Mouse (Mus musculus): ENCODE data around the gene B4galt7. TPM values are rescaled to one million over a fixed set of nuclear protein-coding genes. Genes with fewer than 3 reads are reported as not detected.
A peak's percentile ranks its signal among the peaks of the same experiment; 100 is the strongest.
"Not testable (repeated sequence)": the region's sequence is repeated elsewhere in the genome, so short reads cannot be mapped to it uniquely, and the experiment has no call there.

The B4galt7 gene
- polyA plus RNA-seq, 2 experiments, result 1.9 to 5.5 TPM

DNA sequence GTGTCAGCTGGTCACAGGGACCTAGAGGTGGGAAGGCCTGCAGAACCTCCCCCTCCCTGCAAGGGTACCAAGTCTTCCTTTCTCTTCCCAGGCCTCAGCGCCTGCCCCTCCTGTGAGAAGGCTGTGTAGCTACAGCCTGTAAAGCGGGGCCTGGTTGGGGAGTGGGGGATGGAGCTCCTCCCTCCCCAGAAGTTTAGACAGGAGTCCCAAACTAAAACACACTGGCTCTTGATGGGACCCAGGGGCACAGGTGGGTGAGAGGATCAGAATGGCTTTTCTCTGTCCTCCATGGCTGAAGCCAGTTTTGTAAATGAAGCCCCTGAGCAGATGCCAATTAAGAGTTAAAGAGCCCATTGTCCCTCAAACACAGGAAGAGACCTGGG lies 7.9 kb downstream of the B4galt7 start:
- H3K4me2 ChIP-seq (ENCODE audit: low read depth), result no peak overlapping the region
- H3K9ac ChIP-seq (replicated peaks), result no peak overlapping the region
- no peaks in the 10 kb centered on the region for H3K27me3 ChIP-seq (ENCODE audit: control insufficient read depth, insufficient read depth, low read length)
- WGBS (ENCODE audit: insufficient replicate concordance), result 75% methylated on average over 2 of the region's 2 CpGs
- DNase-seq (ENCODE audit: low read depth in 3 of 3, low spot score in 3 of 3) (no peak), ATAC-seq (ENCODE audit: insufficient read depth) (no peak)
- no peaks in the 10 kb centered on the region for H3K4me1 ChIP-seq (replicated peaks; ENCODE audit: control insufficient read depth in 2 of 2, insufficient read depth in 2 of 2, low read length in 1 of 2)
- no peaks in the 10 kb centered on the region for H3K9me3 ChIP-seq (ENCODE audit: control insufficient read depth, low read length)
- H3K27ac ChIP-seq, result no peak overlapping the region
- TF ChIP-seq EP300 (IDR thresholded peaks at IDR 0.05; ENCODE audit: low read depth), result no peak
- no peak for TF ChIP-seq CTCF (IDR thresholded peaks at IDR 0.05; ENCODE audit: low read depth)
- H3K4me3 ChIP-seq (ENCODE audit: insufficient read depth in 1 of 2, low read depth in 2 of 2, low read length in 2 of 2), result no peak overlapping the region
- H3K36me3 ChIP-seq (replicated peaks; ENCODE audit: control insufficient read depth, insufficient read depth, low read depth), result no peaks in the 10 kb centered on the region

DNA sequence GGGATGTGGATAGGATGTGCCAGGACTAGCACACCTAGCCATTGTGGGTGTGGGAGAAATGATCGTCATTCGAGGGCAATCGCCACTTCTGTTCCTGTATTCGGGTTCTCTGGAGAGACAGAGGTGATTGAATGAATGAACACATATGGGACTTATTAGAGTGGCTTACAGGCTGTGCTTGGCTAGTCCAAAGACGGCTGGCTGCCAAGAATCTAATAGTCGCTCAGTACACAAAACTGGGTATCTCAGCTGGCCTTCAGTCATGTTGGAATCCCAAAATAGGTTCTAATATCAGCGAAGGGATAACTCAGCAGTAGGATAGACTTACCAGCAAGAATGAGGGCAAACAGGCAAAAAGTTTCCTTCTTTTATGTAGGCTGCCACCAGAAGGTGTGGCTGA lies 12.3 kb downstream of the B4galt7 start:
- Histone ChIP-seq H3K4me3 (ENCODE audit: insufficient read depth in 1 of 2, low read depth in 2 of 2, low read length in 2 of 2) (no peak overlapping the region), H3K36me3 (replicated peaks; ENCODE audit: control insufficient read depth, insufficient read depth, low read depth) (no peaks in the 10 kb centered on the region), H3K27me3 (ENCODE audit: control insufficient read depth, insufficient read depth, low read length) (no peaks in the 10 kb centered on the region), H3K9ac (replicated peaks) (no peak overlapping the region), H3K9me3 (ENCODE audit: control insufficient read depth, low read length) (no peaks in the 10 kb centered on the region), H3K4me1 (replicated peaks; ENCODE audit: control insufficient read depth in 2 of 2, insufficient read depth in 2 of 2, low read length in 1 of 2) (no peaks in the 10 kb centered on the region), H3K4me2 (ENCODE audit: low read depth) (no peak overlapping the region), H3K27ac (no peak overlapping the region)
- no peak for DNase-seq (ENCODE audit: low read depth in 3 of 3, low spot score in 3 of 3)
- 74% methylated on average over 7 of the region's 7 CpGs for WGBS (ENCODE audit: insufficient replicate concordance)
- ATAC-seq (ENCODE audit: insufficient read depth), result no peak
- TF ChIP-seq CTCF (IDR thresholded peaks at IDR 0.05; ENCODE audit: low read depth) (no peak), EP300 (IDR thresholded peaks at IDR 0.05; ENCODE audit: low read depth) (no peak)

DNA sequence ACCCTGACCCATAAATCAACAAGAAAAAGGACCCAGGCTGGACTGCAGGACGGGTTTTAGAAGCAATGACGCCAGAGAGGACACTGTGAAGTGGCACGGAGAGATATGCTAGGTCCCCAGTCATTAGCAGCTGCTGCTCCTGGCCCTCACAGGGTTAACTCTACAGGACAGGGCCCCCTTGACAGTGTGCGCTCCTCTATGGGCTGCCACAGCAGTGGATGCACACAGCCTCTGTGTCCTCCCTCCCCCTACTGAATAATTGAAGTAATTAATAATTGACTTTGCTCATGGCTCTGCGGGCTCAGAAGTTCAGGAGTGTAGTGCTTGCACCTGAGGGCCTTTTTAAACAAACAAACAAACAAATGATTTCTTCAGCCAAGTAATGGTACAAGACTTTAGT lies 13.8 kb downstream of the B4galt7 start:
- no peak overlapping the region for H3K4me3 ChIP-seq (ENCODE audit: insufficient read depth in 1 of 2, low read depth in 2 of 2, low read length in 2 of 2)
- no peaks in the 10 kb centered on the region for H3K27me3 ChIP-seq (ENCODE audit: control insufficient read depth, insufficient read depth, low read length)
- H3K4me2 ChIP-seq (ENCODE audit: low read depth), result no peak overlapping the region
- no peak for ATAC-seq (ENCODE audit: insufficient read depth)
- TF ChIP-seq EP300 (IDR thresholded peaks at IDR 0.05; ENCODE audit: low read depth) (no peak), CTCF (IDR thresholded peaks at IDR 0.05; ENCODE audit: low read depth) (no peak)
- no peaks in the 10 kb centered on the region for H3K4me1 ChIP-seq (replicated peaks; ENCODE audit: control insufficient read depth in 2 of 2, insufficient read depth in 2 of 2, low read length in 1 of 2)
- DNase-seq (ENCODE audit: low read depth in 3 of 3, low spot score in 3 of 3), result no peak
- no peaks in the 10 kb centered on the region for H3K9me3 ChIP-seq (ENCODE audit: control insufficient read depth, low read length)
- H3K36me3 ChIP-seq (replicated peaks; ENCODE audit: control insufficient read depth, insufficient read depth, low read depth), result no peaks in the 10 kb centered on the region
- 55% methylated on average over 5 of the region's 5 CpGs for WGBS (ENCODE audit: insufficient replicate concordance)
- H3K27ac ChIP-seq, result no peak overlapping the region
- H3K9ac ChIP-seq (replicated peaks), result no peak overlapping the region

DNA sequence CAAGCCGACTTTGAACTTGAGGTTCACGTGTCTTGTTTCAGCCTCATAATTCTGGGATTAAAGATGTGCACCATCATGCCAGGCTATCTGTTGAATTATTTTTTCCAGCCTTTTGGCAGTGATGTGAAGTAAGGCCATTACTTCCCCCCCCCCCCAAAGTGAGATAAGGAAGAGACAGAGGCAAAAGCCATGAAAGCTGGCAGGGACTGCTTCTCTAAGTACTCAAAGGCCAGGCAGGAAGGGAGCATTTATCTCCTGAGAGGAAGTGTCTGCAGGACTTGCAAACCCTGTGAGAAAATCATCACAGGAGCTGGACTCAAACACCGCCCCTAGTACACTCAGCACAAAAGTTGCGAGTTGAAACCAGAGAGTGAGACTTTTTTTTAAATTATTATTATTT lies 19.6 kb downstream of the B4galt7 start:
- Histone ChIP-seq H3K36me3 (replicated peaks; ENCODE audit: control insufficient read depth, insufficient read depth, low read depth) (no peaks in the 10 kb centered on the region), H3K27ac (no peak overlapping the region), H3K27me3 (ENCODE audit: control insufficient read depth, insufficient read depth, low read length) (no peaks in the 10 kb centered on the region), H3K4me3 (ENCODE audit: insufficient read depth in 1 of 2, low read depth in 2 of 2, low read length in 2 of 2) (no peak overlapping the region), H3K9ac (replicated peaks) (no peak overlapping the region), H3K9me3 (ENCODE audit: control insufficient read depth, low read length) (no peaks in the 10 kb centered on the region), H3K4me2 (ENCODE audit: low read depth) (no peak overlapping the region), H3K4me1 (replicated peaks; ENCODE audit: control insufficient read depth in 2 of 2, insufficient read depth in 2 of 2, low read length in 1 of 2) (peaks cover 11 to 13% of the 10 kb centered on the region in 2 experiments)
- ATAC-seq (ENCODE audit: insufficient read depth), result no peak
- TF ChIP-seq CTCF (IDR thresholded peaks at IDR 0.05; ENCODE audit: low read depth) (no peak), EP300 (IDR thresholded peaks at IDR 0.05; ENCODE audit: low read depth) (no peak)
- 63% methylated on average over 4 of the region's 4 CpGs for WGBS (ENCODE audit: insufficient replicate concordance)
- no peak for DNase-seq (ENCODE audit: low read depth in 3 of 3, low spot score in 3 of 3)

DNA sequence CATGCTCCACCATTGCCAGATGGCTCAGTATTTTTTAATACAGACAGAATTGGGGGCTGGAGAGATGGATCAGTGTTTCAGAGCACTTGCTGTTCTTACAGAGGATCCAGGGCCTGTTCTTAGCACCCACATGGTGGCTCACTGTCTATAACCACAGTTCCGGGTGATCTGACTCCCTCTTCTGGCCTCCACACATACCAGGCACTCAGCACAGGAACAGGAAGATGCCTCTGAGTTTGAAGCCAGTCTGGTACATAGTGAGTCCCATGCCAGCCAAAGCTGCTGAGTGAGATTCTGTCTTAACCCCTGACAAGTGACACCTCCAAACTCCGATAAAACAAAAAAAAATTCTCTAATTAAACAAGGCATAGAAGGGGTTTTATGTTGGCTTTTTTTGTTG lies 20.6 kb downstream of the B4galt7 start:
- Histone ChIP-seq H3K27me3 (ENCODE audit: control insufficient read depth, insufficient read depth, low read length) (no peaks in the 10 kb centered on the region), H3K9me3 (ENCODE audit: control insufficient read depth, low read length) (no peaks in the 10 kb centered on the region), H3K9ac (replicated peaks) (no peak overlapping the region), H3K27ac (no peak overlapping the region), H3K4me3 (ENCODE audit: insufficient read depth in 1 of 2, low read depth in 2 of 2, low read length in 2 of 2) (no peak overlapping the region), H3K36me3 (replicated peaks; ENCODE audit: control insufficient read depth, insufficient read depth, low read depth) (peaks cover 1% of the 10 kb centered on the region; the same call in 1 of the 2 replicates), H3K4me1 (replicated peaks; ENCODE audit: control insufficient read depth in 2 of 2, insufficient read depth in 2 of 2, low read length in 1 of 2) (peaks cover 11 to 14% of the 10 kb centered on the region in 2 experiments), H3K4me2 (ENCODE audit: low read depth) (no peak overlapping the region)
- TF ChIP-seq CTCF (IDR thresholded peaks at IDR 0.05; ENCODE audit: low read depth) (no peak), EP300 (IDR thresholded peaks at IDR 0.05; ENCODE audit: low read depth) (no peak)
- 71% methylated on average over 2 of the region's 2 CpGs for WGBS (ENCODE audit: insufficient replicate concordance)
- DNase-seq (ENCODE audit: low read depth in 3 of 3, low spot score in 3 of 3) (no peak), ATAC-seq (ENCODE audit: insufficient read depth) (no peak)

DNA sequence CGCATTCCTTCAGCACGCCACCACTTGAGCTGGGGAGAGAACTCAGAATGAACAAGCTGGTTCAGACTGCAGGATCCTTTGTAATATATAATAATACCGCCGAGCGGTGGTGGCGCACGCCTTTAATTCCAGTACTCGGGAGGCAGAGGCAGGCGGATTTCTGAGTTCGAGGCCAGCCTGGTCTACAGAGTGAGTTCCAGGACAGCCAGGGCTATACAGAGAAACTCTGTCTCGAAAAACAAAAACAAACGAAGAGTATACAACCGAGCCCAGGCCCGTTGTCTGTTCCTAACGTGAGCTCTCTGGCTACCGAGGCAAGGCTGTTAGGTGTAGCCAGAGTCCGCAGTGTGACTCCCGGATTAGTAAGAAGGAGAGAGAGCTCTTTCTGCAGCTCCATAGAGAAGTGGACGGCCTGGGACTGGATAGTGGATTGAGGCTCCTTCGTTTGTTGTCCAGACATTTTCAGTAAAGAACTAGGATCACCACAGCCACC lies 22.5 kb downstream of the B4galt7 start:
- peak; percentile 28; the same call in 1 of the 2 replicates for ATAC-seq (ENCODE audit: insufficient read depth)
- H3K36me3 ChIP-seq (replicated peaks; ENCODE audit: control insufficient read depth, insufficient read depth, low read depth); H3K9me3 ChIP-seq (ENCODE audit: control insufficient read depth, low read length); H3K27me3 ChIP-seq (ENCODE audit: control insufficient read depth, insufficient read depth, low read length); DNase-seq (ENCODE audit: low read depth in 3 of 3, low spot score in 3 of 3); H3K27ac ChIP-seq: not testable (repeated sequence)
- Histone ChIP-seq H3K4me1 (replicated peaks; ENCODE audit: control insufficient read depth in 2 of 2, insufficient read depth in 2 of 2, low read length in 1 of 2) (peaks cover 11 to 14% of the 10 kb centered on the region in 2 experiments), H3K9ac (replicated peaks) (peak overlapping the region; percentile 83), H3K4me3 (ENCODE audit: insufficient read depth in 1 of 2, low read depth in 2 of 2, low read length in 2 of 2) (peak overlapping the region; percentile 78 to 93), H3K4me2 (ENCODE audit: low read depth) (peak overlapping the region; percentile 83)
- WGBS (ENCODE audit: insufficient replicate concordance), result 12% methylated on average over 20 of the region's 20 CpGs
